In genomic region chr2:26358667-26359320, GRCm38 (mm10) we compare ENCODE assay signal across 19 mouse cellular contexts. TPM values are rescaled to one million over a fixed set of nuclear protein-coding genes. Genes with fewer than 3 reads are reported as not detected.
DNase-seq lines count a peak whose midpoint lies in the region; ATAC-seq and TF ChIP-seq lines count a peak whose summit lies in the region.
"Had no signal": no experiment of that assay in that cellular context is flagged by ENCODE, and none has a peak within 500 bp of the region (broad histone marks: within the 10 kb centered on the region; RNA-seq: fewer than 3 reads in every experiment).

No protein-coding gene starts in this region.

- H3K4me1 ChIP-seq in hindbrain, embryonic 11.5 days (replicated peaks; ENCODE audit: control insufficient read depth, insufficient read depth, low read length), result no peaks in the 10 kb centered on the region
- peaks cover 9% of the 10 kb centered on the region for H3K4me1 ChIP-seq in hindbrain, embryonic 13.5 days (replicated peaks)
- 0 out of 2 replicates have a peak, but pooled peaks cover 8% of the 10 kb centered on the region for H3K4me1 ChIP-seq in liver, embryonic 15.5 days (replicated peaks)
- peaks cover 35% of the 10 kb centered on the region for H3K4me1 ChIP-seq in thymus, adult 2 months (replicated peaks; ENCODE audit: control insufficient read depth, insufficient read depth, low read length)
- H3K4me1 ChIP-seq: forebrain, embryonic 15.5 days had no signal

- DNase-seq in hindbrain, embryonic 11.5 days (ENCODE audit: low spot score), result no peak
- DNase-seq in liver, result no peak
- DNase-seq in thymus, adult 2 months, result no peak
- no peak for DNase-seq in thymus, postnatal 0 days (ENCODE audit: low spot score)
- DNase-seq: adrenal gland, postnatal 10 days; cerebellum, adult 8-10 months; heart, postnatal 36 days; kidney, adult 9 months; kidney, postnatal 36 days; layer of hippocampus, adult 9-11 months; lung, adult 2 months; lung, postnatal 14 days; thymus, postnatal 14 days had no signal

- no peak overlapping the region for H3K9ac ChIP-seq in hindbrain, embryonic 11.5 days (ENCODE audit: low read depth, low read length)
- H3K9ac ChIP-seq in hindbrain, embryonic 13.5 days, result no peak overlapping the region
- H3K9ac ChIP-seq in liver, embryonic 15.5 days, result no peak overlapping the region
- H3K9ac ChIP-seq: forebrain, embryonic 15.5 days; hindbrain, embryonic 15.5 days; midbrain, embryonic 15.5 days had no signal

- 0 out of 2 replicates have a peak, but pooled peaks have one; percentile 14 for ATAC-seq in hindbrain, embryonic 11.5 days (ENCODE audit: low FRiP score)
- no peak for ATAC-seq in hindbrain, embryonic 13.5 days (ENCODE audit: low FRiP score)
- ATAC-seq in liver, embryonic 15.5 days (ENCODE audit: insufficient read depth), result no peak
- ATAC-seq: forebrain, embryonic 15.5 days; midbrain, embryonic 15.5 days had no signal

- H3K27me3 ChIP-seq in hindbrain, embryonic 11.5 days (ENCODE audit: control insufficient read depth, insufficient read depth, low read length), result no peaks in the 10 kb centered on the region
- no peaks in the 10 kb centered on the region for H3K27me3 ChIP-seq in hindbrain, embryonic 13.5 days
- no peaks in the 10 kb centered on the region for H3K27me3 ChIP-seq in liver, embryonic 15.5 days
- no peaks in the 10 kb centered on the region for H3K27me3 ChIP-seq in thymus, adult 2 months (ENCODE audit: control insufficient read depth, insufficient read depth, low read length)
- H3K27me3 ChIP-seq: forebrain, embryonic 15.5 days; hindbrain, embryonic 15.5 days; midbrain, embryonic 15.5 days had no signal

- H3K4me2 ChIP-seq in hindbrain, embryonic 11.5 days (replicated peaks; ENCODE audit: low read depth, low read length), result no peak overlapping the region
- H3K4me2 ChIP-seq in hindbrain, embryonic 13.5 days, result no peak overlapping the region
- H3K4me2 ChIP-seq in liver, embryonic 15.5 days, result peak overlapping the region; percentile 23; the same call in 1 of the 2 replicates
- H3K4me2 ChIP-seq: forebrain, embryonic 15.5 days; hindbrain, embryonic 15.5 days; midbrain, embryonic 15.5 days had no signal

- H3K27ac ChIP-seq in hindbrain, embryonic 11.5 days (ENCODE audit: low read depth, low read length), result no peak overlapping the region
- no peak overlapping the region for H3K27ac ChIP-seq in hindbrain, embryonic 13.5 days
- H3K27ac ChIP-seq in liver, embryonic 15.5 days (replicated peaks), result no peak overlapping the region
- H3K27ac ChIP-seq in thymus, adult 2 months (ENCODE audit: control insufficient read depth, insufficient read depth, low read length), result no peak overlapping the region
- H3K27ac ChIP-seq: embryonic facial prominence, embryonic 10.5 days; forebrain, embryonic 15.5 days; hindbrain, embryonic 15.5 days; midbrain, embryonic 15.5 days had no signal

- 0 out of 2 replicates have a peak, but pooled peaks cover 2% of the 10 kb centered on the region for H3K36me3 ChIP-seq in hindbrain, embryonic 11.5 days (ENCODE audit: control insufficient read depth, insufficient read depth, low read length)
- H3K36me3 ChIP-seq in hindbrain, embryonic 13.5 days, result peaks cover 18% of the 10 kb centered on the region
- H3K36me3 ChIP-seq in liver, embryonic 15.5 days (replicated peaks), result no peaks in the 10 kb centered on the region
- no peaks in the 10 kb centered on the region for H3K36me3 ChIP-seq in thymus, adult 2 months (ENCODE audit: control insufficient read depth, insufficient read depth, low read length)
- H3K36me3 ChIP-seq: forebrain, embryonic 15.5 days; midbrain, embryonic 15.5 days had no signal

- WGBS in hindbrain, embryonic 11.5 days, result 87% methylated on average over 13 of the region's 13 CpGs
- 91% methylated on average over 13 of the region's 13 CpGs for WGBS in hindbrain, embryonic 13.5 days
- 59% methylated on average over 13 of the region's 13 CpGs for WGBS in liver, embryonic 15.5 days (ENCODE audit: insufficient replicate concordance)
- 92% methylated on average over 13 of the region's 13 CpGs for WGBS in thymus, adult 2 months

- H3K9me3 ChIP-seq in hindbrain, embryonic 11.5 days (ENCODE audit: control insufficient read depth, low read length), result no peaks in the 10 kb centered on the region
- no peaks in the 10 kb centered on the region for H3K9me3 ChIP-seq in hindbrain, embryonic 13.5 days
- no peaks in the 10 kb centered on the region for H3K9me3 ChIP-seq in liver, embryonic 15.5 days (replicated peaks)
- H3K9me3 ChIP-seq: embryonic facial prominence, embryonic 10.5 days; forebrain, embryonic 15.5 days; hindbrain, embryonic 15.5 days; midbrain, embryonic 15.5 days had no signal

- no peak overlapping the region for H3K4me3 ChIP-seq in hindbrain, embryonic 11.5 days (ENCODE audit: low read depth, low read length)
- no peak overlapping the region for H3K4me3 ChIP-seq in hindbrain, embryonic 13.5 days
- no peak overlapping the region for H3K4me3 ChIP-seq in liver, embryonic 15.5 days (replicated peaks)
- no peak overlapping the region for H3K4me3 ChIP-seq in thymus, adult 2 months (ENCODE audit: control insufficient read depth, insufficient read depth, low read length)
- H3K4me3 ChIP-seq: embryonic facial prominence, embryonic 10.5 days; forebrain, embryonic 15.5 days; hindbrain, embryonic 15.5 days; midbrain, embryonic 15.5 days had no signal

- 0 out of 2 replicates have a peak, but pooled peaks have one; percentile 11 for TF ChIP-seq CTCF in thymus, adult 2 months (IDR thresholded peaks at IDR 0.05; ENCODE audit: borderline replicate concordance, control insufficient read depth, extremely low read depth, insufficient read depth, low read length, poor library complexity)

- TF ChIP-seq POLR2A in thymus, adult 2 months (IDR thresholded peaks at IDR 0.05; ENCODE audit: control insufficient read depth, extremely low read depth, insufficient read depth, low read length, poor library complexity), result no peak

RNA-seq across cellular contexts. Expression of gene Card9, which starts 1.9 kb away (rescaled TPM):
- polyA plus RNA-seq in hindbrain, embryonic 11.5 days (2014; fragmentation: Nextera tagmentation; extraction: Ambion mirVana), result 0.21 and 0.36 TPM in 2 replicates
- 1.3 and 1.6 TPM in 2 replicates for polyA plus RNA-seq in hindbrain, embryonic 13.5 days (2015; fragmentation: Nextera tagmentation; extraction: Ambion mirVana)
- polyA plus RNA-seq in liver, embryonic 15.5 days (2015; fragmentation: Nextera tagmentation; extraction: Ambion mirVana), result 2.3 and 2.9 TPM in 2 replicates
- polyA plus RNA-seq in thymus, adult 2 months (2012; rRNA removed), result 39.1 and 51.0 TPM in 2 replicates
- polyA plus RNA-seq in thymus, postnatal 0 days (2015; fragmentation: Nextera tagmentation; extraction: Ambion mirVana), result 15.9 and 17.1 TPM in 2 replicates

RNA-seq across cellular contexts. Expression of gene Dnlz, which starts 6.9 kb away (rescaled TPM):
- polyA plus RNA-seq in hindbrain, embryonic 11.5 days (2014; fragmentation: Nextera tagmentation; extraction: Ambion mirVana), result 27.3 and 29.6 TPM in 2 replicates
- polyA plus RNA-seq in hindbrain, embryonic 13.5 days (2015; fragmentation: Nextera tagmentation; extraction: Ambion mirVana), result 29.0 and 29.6 TPM in 2 replicates
- polyA plus RNA-seq in liver, embryonic 15.5 days (2015; fragmentation: Nextera tagmentation; extraction: Ambion mirVana), result 8.3 and 9.8 TPM in 2 replicates
- 31.5 and 32.0 TPM in 2 replicates for polyA plus RNA-seq in thymus, adult 2 months (2012; rRNA removed)
- 22.2 and 24.5 TPM in 2 replicates for polyA plus RNA-seq in thymus, postnatal 0 days (2015; fragmentation: Nextera tagmentation; extraction: Ambion mirVana)

RNA-seq across cellular contexts. Expression of gene Snapc4, which starts 21.7 kb away (rescaled TPM):
- 22.1 and 23.6 TPM in 2 replicates for polyA plus RNA-seq in hindbrain, embryonic 11.5 days (2014; fragmentation: Nextera tagmentation; extraction: Ambion mirVana)
- 27.8 and 35.2 TPM in 2 replicates for polyA plus RNA-seq in hindbrain, embryonic 13.5 days (2015; fragmentation: Nextera tagmentation; extraction: Ambion mirVana)
- 8.4 and 10.8 TPM in 2 replicates for polyA plus RNA-seq in liver, embryonic 15.5 days (2015; fragmentation: Nextera tagmentation; extraction: Ambion mirVana)
- 59.2 and 60.4 TPM in 2 replicates for polyA plus RNA-seq in thymus, adult 2 months (2012; rRNA removed)
- polyA plus RNA-seq in thymus, postnatal 0 days (2015; fragmentation: Nextera tagmentation; extraction: Ambion mirVana), result 14.2 and 19.4 TPM in 2 replicates

RNA-seq across cellular contexts. Expression of gene Entr1, which starts 30.3 kb away (rescaled TPM):
- polyA plus RNA-seq in hindbrain, embryonic 11.5 days (2014; fragmentation: Nextera tagmentation; extraction: Ambion mirVana), result 133 and 140 TPM in 2 replicates
- polyA plus RNA-seq in hindbrain, embryonic 13.5 days (2015; fragmentation: Nextera tagmentation; extraction: Ambion mirVana), result 154 and 162 TPM in 2 replicates
- polyA plus RNA-seq in liver, embryonic 15.5 days (2015; fragmentation: Nextera tagmentation; extraction: Ambion mirVana), result 38.2 and 42.8 TPM in 2 replicates
- 216 and 228 TPM in 2 replicates for polyA plus RNA-seq in thymus, adult 2 months (2012; rRNA removed)
- 164 and 184 TPM in 2 replicates for polyA plus RNA-seq in thymus, postnatal 0 days (2015; fragmentation: Nextera tagmentation; extraction: Ambion mirVana)

RNA-seq across cellular contexts. Expression of gene Pmpca, which starts 30.3 kb away (rescaled TPM):
- 94.4 and 108 TPM in 2 replicates for polyA plus RNA-seq in hindbrain, embryonic 11.5 days (2014; fragmentation: Nextera tagmentation; extraction: Ambion mirVana)
- 94.3 and 95.6 TPM in 2 replicates for polyA plus RNA-seq in hindbrain, embryonic 13.5 days (2015; fragmentation: Nextera tagmentation; extraction: Ambion mirVana)
- polyA plus RNA-seq in liver, embryonic 15.5 days (2015; fragmentation: Nextera tagmentation; extraction: Ambion mirVana), result 61.5 and 61.6 TPM in 2 replicates
- 50.5 and 55.2 TPM in 2 replicates for polyA plus RNA-seq in thymus, adult 2 months (2012; rRNA removed)
- polyA plus RNA-seq in thymus, postnatal 0 days (2015; fragmentation: Nextera tagmentation; extraction: Ambion mirVana), result 81.8 and 83.4 TPM in 2 replicates
